Mouse (Mus musculus): Measurements from ENCODE around the gene Cxcl15.

DNA sequence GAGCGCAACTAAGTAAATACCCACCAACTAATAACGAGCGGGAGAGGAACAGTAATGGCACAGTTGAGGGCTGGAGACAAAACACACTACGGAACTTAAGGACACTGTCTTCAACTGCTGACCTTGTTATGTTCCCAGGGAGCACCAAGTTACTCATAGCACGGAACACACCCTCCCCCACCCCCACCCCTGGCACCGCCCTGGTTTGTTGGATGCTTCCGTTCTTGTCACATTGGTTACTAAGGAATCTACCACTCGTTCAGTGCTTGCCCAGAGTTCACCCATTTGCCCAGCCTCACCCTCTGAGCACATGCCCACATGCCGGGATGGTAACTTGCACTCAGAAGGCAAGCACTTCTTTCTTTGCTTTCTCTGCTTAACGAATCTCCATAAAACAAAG lies 16.7 kb upstream of the Cxcl15 start:
- TF ChIP-seq CTCF (conservative IDR thresholded peaks at IDR 0.05; ENCODE audit: insufficient read depth, insufficient read length, low read depth, low read length) (no peak), POLR2A (IDR thresholded peaks at IDR 0.05; ENCODE audit: low read depth, low read length) (no peak)
